Mouse (Mus musculus): ENCODE results near the gene Znhit3. TPM values are rescaled to one million over a fixed set of nuclear protein-coding genes. Genes with fewer than 3 reads are reported as not detected.
A peak's percentile ranks its signal among the peaks of the same experiment; 100 is the strongest.

Znhit3 gene
- polyA plus RNA-seq, 2 experiments = 35.0 to 60.7 TPM

DNA sequence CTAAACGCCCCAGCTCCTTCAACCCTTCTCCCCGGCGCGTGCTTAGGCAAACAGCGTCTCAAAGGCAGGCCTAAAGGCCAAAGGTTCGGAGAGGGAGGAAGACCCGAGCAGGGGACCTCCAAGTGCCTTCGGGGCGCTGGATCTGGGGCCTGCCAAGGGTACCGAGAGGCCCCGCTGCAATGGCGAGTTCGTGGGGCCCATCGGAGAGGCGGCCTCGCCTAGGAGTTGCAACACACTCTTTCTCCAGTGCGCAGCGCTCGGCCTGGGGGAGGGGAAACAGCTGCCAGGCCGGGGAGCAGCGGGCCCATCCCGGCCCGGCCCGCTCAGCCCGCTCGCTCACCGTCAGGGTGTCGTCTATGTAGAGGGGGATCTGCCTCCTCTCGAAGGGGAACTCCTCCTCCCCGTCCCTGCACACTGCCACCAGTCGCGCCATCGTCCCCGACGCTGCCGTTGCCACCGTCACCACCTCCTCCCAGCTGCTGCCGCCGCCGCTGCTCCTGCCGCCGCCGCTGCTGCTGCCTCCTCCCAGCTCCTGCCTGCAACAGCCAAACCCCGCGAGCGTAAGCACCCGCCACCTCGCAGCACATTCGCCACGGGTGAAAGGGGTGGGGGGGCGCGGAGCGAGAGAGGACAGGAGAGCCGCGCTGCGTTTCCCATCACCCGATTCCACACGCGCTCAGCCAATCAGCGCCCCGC lies 46.5 kb downstream of the Znhit3 start:
- Histone ChIP-seq H3K9me3 (ENCODE audit: control insufficient read depth, low read length) (no peaks in the 10 kb centered on the region), H3K4me2 (replicated peaks; ENCODE audit: low read depth, low read length, severe bottlenecking) (peak overlapping the region; percentile 69), H3K27ac (replicated peaks; ENCODE audit: low read depth, low read length) (peak overlapping the region; percentile 89), H3K27me3 (ENCODE audit: control insufficient read depth, insufficient read depth, low read length) (no peaks in the 10 kb centered on the region), H3K4me3 (replicated peaks; ENCODE audit: low read length) (peak overlapping the region; percentile 90), H3K36me3 (ENCODE audit: control insufficient read depth, insufficient read depth, low read length) (peaks cover 2% of the 10 kb centered on the region; the same call in 1 of the 2 replicates), H3K9ac (ENCODE audit: low read depth, low read length, severe bottlenecking) (peak overlapping the region; percentile 73), H3K4me1 (ENCODE audit: control insufficient read depth, insufficient read depth, low read length) (peaks cover 13% of the 10 kb centered on the region)
- peak; percentile 88 for ATAC-seq (ENCODE audit: low FRiP score, low read depth)
- under 1% methylated on average over 25 of the region's 61 CpGs for WGBS
- peak; percentile 96 for DNase-seq (ENCODE audit: low spot score)
- peak; percentile 9; the same call in 1 of the 2 replicates for TF ChIP-seq POLR2A (IDR thresholded peaks at IDR 0.05; ENCODE audit: borderline replicate concordance, extremely low read depth, insufficient read depth, insufficient read length)

DNA sequence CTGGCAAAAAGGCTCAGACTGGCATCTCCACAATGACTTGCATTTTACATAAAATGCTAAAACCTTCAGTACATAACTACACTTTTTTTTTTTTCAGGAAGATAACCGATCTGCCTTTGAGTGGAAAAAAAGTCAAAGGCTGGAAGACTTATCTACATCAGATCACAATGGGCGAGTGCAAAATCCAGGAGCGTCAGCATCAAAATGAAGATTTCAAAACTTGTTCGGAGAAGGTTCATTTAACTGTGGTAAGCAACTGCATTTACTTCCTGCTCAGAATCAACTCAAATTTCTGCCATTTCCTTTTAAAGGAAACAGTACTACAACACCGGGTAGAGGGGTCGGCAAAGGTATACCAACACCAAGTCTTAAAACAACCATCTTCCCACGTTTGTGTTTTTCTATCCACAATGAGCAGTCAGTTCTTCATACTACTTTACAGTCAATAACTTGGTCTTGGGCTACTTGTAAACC lies 47.3 kb downstream of the Znhit3 start:
- WGBS = 17% methylated on average over 7 of the region's 7 CpGs
- no peaks in the 10 kb centered on the region for H3K27me3 ChIP-seq (ENCODE audit: control insufficient read depth, insufficient read depth, low read length)
- no peaks in the 10 kb centered on the region for H3K9me3 ChIP-seq (ENCODE audit: control insufficient read depth, low read length)
- H3K36me3 ChIP-seq (ENCODE audit: control insufficient read depth, insufficient read depth, low read length) = 0 out of 2 replicates have a peak, but pooled peaks cover 2% of the 10 kb centered on the region
- no peak overlapping the region for H3K27ac ChIP-seq (replicated peaks; ENCODE audit: low read depth, low read length)
- ATAC-seq (ENCODE audit: low FRiP score, low read depth) = no peak
- H3K4me1 ChIP-seq (ENCODE audit: control insufficient read depth, insufficient read depth, low read length) = peaks cover 13% of the 10 kb centered on the region
- peak overlapping the region; percentile 73 for H3K9ac ChIP-seq (ENCODE audit: low read depth, low read length, severe bottlenecking)
- peak overlapping the region; percentile 90 for H3K4me3 ChIP-seq (replicated peaks; ENCODE audit: low read length)
- DNase-seq (ENCODE audit: low spot score) = no peak
- H3K4me2 ChIP-seq (replicated peaks; ENCODE audit: low read depth, low read length, severe bottlenecking) = peak overlapping the region; percentile 69
- no peak for TF ChIP-seq POLR2A (IDR thresholded peaks at IDR 0.05; ENCODE audit: borderline replicate concordance, extremely low read depth, insufficient read depth, insufficient read length)

DNA sequence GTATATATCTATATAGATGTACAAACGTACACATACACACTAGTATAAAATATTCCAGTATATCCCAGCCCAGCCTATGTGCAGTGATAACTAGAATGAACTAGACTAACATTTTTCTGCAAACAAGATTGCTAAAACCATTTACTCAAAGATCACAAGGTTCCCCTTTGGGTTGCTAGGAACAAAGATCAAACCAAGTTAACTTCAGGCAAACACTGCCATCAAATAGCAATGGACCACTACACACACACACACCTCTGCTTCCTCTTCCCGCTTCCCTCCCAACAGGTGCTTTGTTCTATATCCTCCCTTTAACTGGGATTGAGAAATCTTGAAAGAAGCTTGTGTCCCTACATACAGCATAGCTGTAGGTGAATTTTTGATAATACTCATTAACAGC lies 48.6 kb downstream of the Znhit3 start:
- Histone ChIP-seq H3K9me3 (ENCODE audit: control insufficient read depth, low read length) (no peaks in the 10 kb centered on the region), H3K27me3 (ENCODE audit: control insufficient read depth, insufficient read depth, low read length) (no peaks in the 10 kb centered on the region), H3K4me1 (ENCODE audit: control insufficient read depth, insufficient read depth, low read length) (peaks cover 13% of the 10 kb centered on the region), H3K27ac (replicated peaks; ENCODE audit: low read depth, low read length) (no peak overlapping the region), H3K36me3 (ENCODE audit: control insufficient read depth, insufficient read depth, low read length) (peaks cover 6% of the 10 kb centered on the region; the same call in 1 of the 2 replicates), H3K4me3 (replicated peaks; ENCODE audit: low read length) (no peak overlapping the region), H3K4me2 (replicated peaks; ENCODE audit: low read depth, low read length, severe bottlenecking) (no peak overlapping the region), H3K9ac (ENCODE audit: low read depth, low read length, severe bottlenecking) (no peak overlapping the region)
- ATAC-seq (ENCODE audit: low FRiP score, low read depth) (no peak), DNase-seq (ENCODE audit: low spot score) (no peak)
- 85% methylated on average over 2 of the region's 2 CpGs for WGBS
- TF ChIP-seq POLR2A (IDR thresholded peaks at IDR 0.05; ENCODE audit: borderline replicate concordance, extremely low read depth, insufficient read depth, insufficient read length) = no peak

DNA sequence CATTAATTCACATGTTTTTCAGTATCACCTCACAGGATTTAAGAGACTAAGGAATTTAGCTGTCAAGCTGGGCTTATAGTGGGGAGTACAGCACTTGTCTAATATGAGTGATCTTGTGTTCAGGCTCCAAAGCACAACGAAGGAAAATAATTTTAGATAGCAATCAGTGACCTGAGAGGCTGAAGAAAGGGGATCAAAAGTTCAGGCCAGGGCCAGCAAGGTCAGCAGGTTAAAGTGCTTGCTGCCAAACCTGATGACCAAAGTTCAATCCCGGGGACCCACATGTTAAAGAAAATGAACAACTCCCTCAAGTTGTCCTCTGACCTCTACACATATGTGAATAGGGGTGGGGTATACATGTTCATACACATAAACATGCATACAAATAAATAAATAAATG lies 50.9 kb downstream of the Znhit3 start:
- DNase-seq (ENCODE audit: low spot score) = no peak
- Histone ChIP-seq H3K27ac (replicated peaks; ENCODE audit: low read depth, low read length) (no peak overlapping the region), H3K4me1 (ENCODE audit: control insufficient read depth, insufficient read depth, low read length) (peaks cover 10% of the 10 kb centered on the region), H3K4me2 (replicated peaks; ENCODE audit: low read depth, low read length, severe bottlenecking) (no peak overlapping the region), H3K9me3 (ENCODE audit: control insufficient read depth, low read length) (no peaks in the 10 kb centered on the region), H3K9ac (ENCODE audit: low read depth, low read length, severe bottlenecking) (no peak overlapping the region), H3K4me3 (replicated peaks; ENCODE audit: low read length) (no peak overlapping the region), H3K27me3 (ENCODE audit: control insufficient read depth, insufficient read depth, low read length) (no peaks in the 10 kb centered on the region), H3K36me3 (ENCODE audit: control insufficient read depth, insufficient read depth, low read length) (peaks cover 20% of the 10 kb centered on the region)
- no peak for TF ChIP-seq POLR2A (IDR thresholded peaks at IDR 0.05; ENCODE audit: borderline replicate concordance, extremely low read depth, insufficient read depth, insufficient read length)
- no peak for ATAC-seq (ENCODE audit: low FRiP score, low read depth)
- 58% methylated on average over 2 of the region's 2 CpGs for WGBS

Small RNA genes within 50 kb of the gene (microRNA-seq; reads per million reads assigned to microRNA genes)
- not detected for gene Gm23564

Other genes starting within 250 kb of the Znhit3 start
- 10.9 and 11.8 TPM in 2 replicates for gene Mrm1, start 96.9 kb downstream of the Znhit3 start, polyA plus RNA-seq (2012; rRNA removed)
- 10.6 and 11.8 TPM in 2 replicates for gene Mrm1, start 96.9 kb downstream of the Znhit3 start, polyA plus RNA-seq (2014; fragmentation: Nextera tagmentation; extraction: Ambion mirVana)
- 22.6 and 29.7 TPM in 2 replicates for gene Dhrs11, start 87.4 kb downstream of the Znhit3 start, polyA plus RNA-seq (2012; rRNA removed)
- 11.5 and 16.2 TPM in 2 replicates for gene Dhrs11, start 87.4 kb downstream of the Znhit3 start, polyA plus RNA-seq (2014; fragmentation: Nextera tagmentation; extraction: Ambion mirVana)
- 86.7 and 105 TPM in 2 replicates for gene Ggnbp2, start 45.5 kb downstream of the Znhit3 start, polyA plus RNA-seq (2012; rRNA removed)
- 67.3 and 69.9 TPM in 2 replicates for gene Ggnbp2, start 45.5 kb downstream of the Znhit3 start, polyA plus RNA-seq (2014; fragmentation: Nextera tagmentation; extraction: Ambion mirVana)
- gene Myo19, start 36.2 kb downstream of the Znhit3 start, polyA plus RNA-seq (2012; rRNA removed) = 29.2 and 36.3 TPM in 2 replicates
- gene Myo19, start 36.2 kb downstream of the Znhit3 start, polyA plus RNA-seq (2014; fragmentation: Nextera tagmentation; extraction: Ambion mirVana) = 11.0 and 11.3 TPM in 2 replicates
- gene Pigw, start 36.1 kb downstream of the Znhit3 start, polyA plus RNA-seq (2012; rRNA removed) = 4.9 and 5.8 TPM in 2 replicates
- 2.4 and 3.6 TPM in 2 replicates for gene Pigw, start 36.1 kb downstream of the Znhit3 start, polyA plus RNA-seq (2014; fragmentation: Nextera tagmentation; extraction: Ambion mirVana)
- gene Car4, start 41.4 kb upstream of the Znhit3 start, polyA plus RNA-seq (2012; rRNA removed) = 0.20 and 0.88 TPM in 2 replicates
- gene Car4, start 41.4 kb upstream of the Znhit3 start, polyA plus RNA-seq (2014; fragmentation: Nextera tagmentation; extraction: Ambion mirVana) = 0.15 TPM in 1 of 2 replicates, not detected in the other
- gene Usp32, start 223.8 kb upstream of the Znhit3 start, polyA plus RNA-seq (2012; rRNA removed) = 9.0 and 10.7 TPM in 2 replicates
- 5.9 and 6.0 TPM in 2 replicates for gene Usp32, start 223.8 kb upstream of the Znhit3 start, polyA plus RNA-seq (2014; fragmentation: Nextera tagmentation; extraction: Ambion mirVana)

All from limb, embryonic 14.5 days (tissue).